Mouse (Mus musculus) CH12.LX (cell line): ENCODE data around the gene Aff2. TPM values are rescaled to one million over a fixed set of nuclear protein-coding genes. Genes with fewer than 3 reads are reported as not detected.

Experiments
- DNase-seq: peaks from one replicate; pipeline ENCODE4 v3.0.0-alpha.2; 2013; ENCODE audit errors: extremely low read depth
- H3K27ac ChIP-seq: 2 replicates; pipeline ENCODE4 v1.5.1; 2012; ENCODE audit warnings: low read depth, mild to moderate bottlenecking, control low read depth, moderate library complexity; ENCODE audit not compliant: insufficient read depth
- H3K27me3 ChIP-seq: replicated peaks from 2 replicates; pipeline ENCODE3; 2012; ENCODE audit warnings: inconsistent platforms
- H3K36me3 ChIP-seq, 2 experiments: replicated peaks in 1 of 2; 2 replicates each; pipeline versions ENCODE3 to v1.6.1; 2012; ENCODE audit warnings: inconsistent platforms in 1 of 2, low read length in 1 of 2, mild to moderate bottlenecking in 1 of 2, mixed read lengths in 1 of 2, moderate library complexity in 1 of 2; ENCODE audit not compliant: control insufficient read depth in 1 of 2, insufficient read depth in 1 of 2
- H3K4me1 ChIP-seq, 2 experiments: 2 replicates each; pipeline ENCODE4 v1.6.1; 2012; ENCODE audit warnings: inconsistent platforms in 1 of 2, moderate library complexity in 1 of 2; ENCODE audit not compliant: insufficient read depth in 2 of 2, control insufficient read depth in 1 of 2
- H3K4me2 ChIP-seq: 2 replicates; pipeline ENCODE4 v1.6.1; 2012; ENCODE audit warnings: low read depth, mild to moderate bottlenecking, control low read depth; ENCODE audit not compliant: poor library complexity, insufficient read depth, severe bottlenecking
- H3K4me3 ChIP-seq, 3 experiments: fragments of 150-350 bp in 1 of 3; sonication (generic) in 1 of 3; replicated peaks in 1 of 3; 2 replicates each; pipeline versions ENCODE3 to v1.5.1; 2011 to 2012; ENCODE audit warnings: low read depth in 2 of 3, low read length in 2 of 3, mild to moderate bottlenecking in 2 of 3, moderate library complexity in 2 of 3, control low read depth in 1 of 3, improper control_type of control experiment in 1 of 3, inconsistent platforms in 1 of 3, mixed read lengths in 1 of 3; ENCODE audit not compliant: poor library complexity in 1 of 3
- H3K79me2 ChIP-seq: replicated peaks from 2 replicates; pipeline ENCODE4 v1.6.1; 2012; ENCODE audit warnings: mild to moderate bottlenecking, moderate library complexity; ENCODE audit not compliant: control insufficient read depth, poor library complexity, insufficient read depth, severe bottlenecking; ENCODE audit errors: extremely low read depth
- H3K9ac ChIP-seq: 2 replicates; pipeline ENCODE4 v1.6.1; 2012; ENCODE audit warnings: low read depth, mild to moderate bottlenecking, control low read depth, moderate library complexity; ENCODE audit not compliant: insufficient read depth
- H3K9me3 ChIP-seq: replicated peaks from 2 replicates; pipeline ENCODE3; 2012; ENCODE audit warnings: low read length, inconsistent platforms, mixed read lengths
- EP300 ChIP-seq: IDR thresholded peaks from 2 replicates; pipeline ENCODE4 v1.6.1; 2011; ENCODE audit warnings: low read length, improper control_type of control experiment
- HCFC1 ChIP-seq: IDR thresholded peaks from 2 replicates; pipeline ENCODE4 v1.6.1; 2012; ENCODE audit warnings: low read depth, mild to moderate bottlenecking, inconsistent platforms, low read length, improper control_type of control experiment
- JUN ChIP-seq: IDR thresholded peaks from 2 replicates; pipeline ENCODE4 v1.6.1; 2011; ENCODE audit warnings: low read depth, mild to moderate bottlenecking, low read length, improper control_type of control experiment, moderate library complexity; ENCODE audit not compliant: insufficient read depth
- KAT2A ChIP-seq: IDR thresholded peaks from 2 replicates; pipeline ENCODE4 v1.6.1; 2012; ENCODE audit warnings: low read length, improper control_type of control experiment, inconsistent platforms; ENCODE audit not compliant: insufficient replicate concordance
- MAFK ChIP-seq: IDR thresholded peaks from 2 replicates; pipeline ENCODE4 v1.6.1; 2011; ENCODE audit warnings: low read length, improper control_type of control experiment; ENCODE audit not compliant: insufficient replicate concordance
- MAZ ChIP-seq: IDR thresholded peaks from 2 replicates; pipeline ENCODE4 v1.6.1; 2012; ENCODE audit warnings: low read depth, mild to moderate bottlenecking, inconsistent platforms, low read length, improper control_type of control experiment, moderate library complexity
- MEF2A ChIP-seq: IDR thresholded peaks from 2 replicates; pipeline ENCODE4 v1.6.1; 2014; ENCODE audit warnings: low read depth, mild to moderate bottlenecking, inconsistent platforms, low read length, improper control_type of control experiment, borderline replicate concordance
- NRF1 ChIP-seq: IDR thresholded peaks from 2 replicates; pipeline ENCODE4 v1.6.1; 2014; ENCODE audit warnings: low read depth, mild to moderate bottlenecking, inconsistent platforms, low read length, improper control_type of control experiment, moderate library complexity
- POLR2AphosphoS2 ChIP-seq: IDR thresholded peaks from 2 replicates; pipeline ENCODE4 v1.6.1; 2011; ENCODE audit warnings: low read depth, low read length, improper control_type of control experiment
- UBTF ChIP-seq: IDR thresholded peaks from 2 replicates; pipeline ENCODE4 v1.6.1; 2012; ENCODE audit warnings: low read depth, mild to moderate bottlenecking, inconsistent platforms, low read length, improper control_type of control experiment, moderate library complexity
- USF1 ChIP-seq: IDR thresholded peaks from 2 replicates; pipeline ENCODE4 v1.6.1; 2014; ENCODE audit warnings: low read depth, mild to moderate bottlenecking, inconsistent platforms, low read length, improper control_type of control experiment
- ZC3H11A ChIP-seq: IDR thresholded peaks from 2 replicates; pipeline ENCODE4 v1.6.1; 2012; ENCODE audit warnings: low read depth, mild to moderate bottlenecking, inconsistent platforms, low read length, improper control_type of control experiment
- ZKSCAN1 ChIP-seq: IDR thresholded peaks from 2 replicates; pipeline ENCODE4 v1.6.1; 2012; ENCODE audit warnings: low read depth, inconsistent platforms, low read length, improper control_type of control experiment, borderline replicate concordance
- ZNF384 ChIP-seq: IDR thresholded peaks from 2 replicates; pipeline ENCODE4 v1.6.1; 2012; ENCODE audit warnings: low read depth, low read length, improper control_type of control experiment, inconsistent platforms
- dilution Hi-C: fragments of 300-500 bp; cut with MboI; formaldehyde crosslinking; loops from 2 replicates; pipeline ENCODE4 v1.14.3; 2020; ENCODE audit warnings: low sequenced_read_pairs; ENCODE audit not compliant: extremely low pct_unique_long_range_greater_than_20kb, extremely low pct_ligation_motif_present
- in situ Hi-C: fragments of 300-500 bp; cut with MboI; formaldehyde crosslinking; loops from 3 replicates; pipeline ENCODE4 v1.14.3; 2019; ENCODE audit warnings: low sequenced_read_pairs, low pct_ligation_motif_present, low pct_unique_long_range_greater_than_20kb, mixed read lengths
- polyA plus RNA-seq: library from polyadenylated mRNA; unstranded; fragments of >175 nt; gene quantifications from 2 replicates; pipeline ENCODE4 v1.2.1, GENCODE M21; 2012; ENCODE audit warnings: low read depth; ENCODE audit not compliant: insufficient read length
- total RNA-seq, 2 experiments: library from RNA; depleted of rRNA; stranded (reverse); fragments of 300-350 nt in 1 of 2; fragments of >200 nt in 1 of 2; gene quantifications; 2 replicates each; pipeline ENCODE4 v1.2.3; 2012 to 2014

The Aff2 gene
- total and polyA plus RNA-seq, 3 experiments, result not detected

GRCm38 (mm10) chrX:69460896-69461295 is 100.8 kb downstream of the Aff2 start:
- no peak for TF ChIP-seq EP300
- no peak for TF ChIP-seq MAZ
- TF ChIP-seq ZC3H11A, result no peak
- TF ChIP-seq UBTF, result no peak
- Histone ChIP-seq H3K27ac (no peak overlapping the region), H3K36me3 (no peaks in the 10 kb centered on the region), H3K4me1 (no peaks in the 10 kb centered on the region), H3K9me3 (no peaks in the 10 kb centered on the region), H3K27me3 (no peaks in the 10 kb centered on the region), H3K4me2 (no peak overlapping the region), H3K9ac (no peak overlapping the region), H3K79me2 (no peaks in the 10 kb centered on the region), H3K4me3 (no peak overlapping the region)
- DNase-seq, result no peak
- in situ Hi-C loops, result no loop called here
- dilution Hi-C loops, result no loop called here

GRCm38 (mm10) chrX:69502061-69502460 is 142.0 kb downstream of the Aff2 start:
- no peaks in the 10 kb centered on the region for H3K36me3 ChIP-seq
- H3K4me2 ChIP-seq, result no peak overlapping the region
- H3K4me3 ChIP-seq, result no peak overlapping the region
- no peaks in the 10 kb centered on the region for H3K27me3 ChIP-seq
- H3K79me2 ChIP-seq, result no peaks in the 10 kb centered on the region
- in situ Hi-C loops, result no loop called here
- TF ChIP-seq POLR2AphosphoS2 (no peak), KAT2A (no peak), MAZ (no peak), MAFK (no peak), MEF2A (no peak), USF1 (no peak), ZKSCAN1 (no peak), ZNF384 (no peak), NRF1 (no peak)
- TF ChIP-seq, all 38 proteins: peak for 0
- dilution Hi-C loops, result no loop called here
- Histone ChIP-seq H3K4me1 (no peaks in the 10 kb centered on the region), H3K9me3 (no peaks in the 10 kb centered on the region), H3K9ac (no peak overlapping the region), H3K27ac (no peak overlapping the region)
- no peak for DNase-seq

- Histone ChIP-seq H3K9me3 (no peaks in the 10 kb centered on the region), H3K9ac (no peak overlapping the region), H3K79me2 (no peaks in the 10 kb centered on the region)
- dilution Hi-C loops, result no loop called here
- TF ChIP-seq HCFC1 (no peak), JUN (no peak)
- TF ChIP-seq, all 38 proteins: peak for 0
- H3K4me2 ChIP-seq, result no peak overlapping the region
- DNase-seq, result no peak
- no peak overlapping the region for H3K27ac ChIP-seq
- in situ Hi-C loops, result no loop called here
- H3K36me3 ChIP-seq, result no peaks in the 10 kb centered on the region
- no peak overlapping the region for H3K4me3 ChIP-seq
- no peaks in the 10 kb centered on the region for H3K4me1 ChIP-seq
- no peaks in the 10 kb centered on the region for H3K27me3 ChIP-seq
These were observed 158.0 kb downstream of the Aff2 start for GRCm38 (mm10) chrX:69518040-69518575.
